Mouse (Mus musculus): ENCODE results near the gene Pspn. TPM values are rescaled to one million over a fixed set of nuclear protein-coding genes. Genes with fewer than 3 reads are reported as not detected.

Pspn gene
- total RNA-seq (2014; fragmentation: Nextera tagmentation) (not detected in 2 replicates), total RNA-seq (2017) (not detected in 2 replicates), polyA plus RNA-seq (2012) (not detected in 2 replicates)

GRCm38 (mm10) chr17:56999968-57000609, at the start of gene Pspn:
TSS of gene Pspn (minus strand) at chr17:57000018.
- Histone ChIP-seq H3K9me3 (replicated peaks) (peaks cover 3% of the 10 kb centered on the region; the same call in 1 of the 2 replicates), H3K36me3 (replicated peaks) (peaks cover 85% of the 10 kb centered on the region), H3K27me3 (ENCODE audit: insufficient read depth, low read length) (no peaks in the 10 kb centered on the region), H3K4me3 (ENCODE audit: low read depth, low read length) (0 out of 2 replicates have a peak within 1 kb of the TSS, but pooled peaks have one; percentile 8), H3K4me1 (ENCODE audit: insufficient read depth, low read depth, low read length) (peaks cover 64% of the 10 kb centered on the region)
- DNase-seq (ENCODE audit: low spot score) (no peak), ATAC-seq (ENCODE audit: extremely low read depth, insufficient number of reproducible peaks, low FRiP score, poor library complexity, severe bottlenecking) (no peak)
- TF ChIP-seq TAL1 (conservative IDR thresholded peaks at IDR 0.05; ENCODE audit: low read depth, low read length): no peak
- no peak for TF ChIP-seq CTCF (IDR thresholded peaks at IDR 0.05; ENCODE audit: low read depth, low read length)
- TF ChIP-seq POLR2AphosphoS5 (IDR thresholded peaks at IDR 0.05; ENCODE audit: insufficient replicate concordance, low read depth, low read length): no peak
- no peak for TF ChIP-seq GATA1 (IDR thresholded peaks at IDR 0.05; ENCODE audit: borderline replicate concordance, low read length)
- TF ChIP-seq GATA2 (IDR thresholded peaks at IDR 0.05; ENCODE audit: borderline replicate concordance, low read depth, low read length): no peak

- Histone ChIP-seq H3K27me3 (ENCODE audit: insufficient read depth, low read length) (peaks cover 23% of the 10 kb centered on the region), H3K4me1 (ENCODE audit: insufficient read depth, low read depth, low read length) (peaks cover 4% of the 10 kb centered on the region; the same call in 1 of the 2 replicates), H3K9me3 (replicated peaks) (no peaks in the 10 kb centered on the region), H3K4me3 (ENCODE audit: low read depth, low read length) (no peak overlapping the region), H3K36me3 (replicated peaks) (peaks cover 14% of the 10 kb centered on the region)
- DNase-seq (ENCODE audit: low spot score) (no peak), ATAC-seq (ENCODE audit: extremely low read depth, insufficient number of reproducible peaks, low FRiP score, poor library complexity, severe bottlenecking) (no peak)
- no peak for TF ChIP-seq TAL1 (conservative IDR thresholded peaks at IDR 0.05; ENCODE audit: low read depth, low read length)
- TF ChIP-seq POLR2AphosphoS5 (IDR thresholded peaks at IDR 0.05; ENCODE audit: insufficient replicate concordance, low read depth, low read length): no peak
- TF ChIP-seq GATA1 (IDR thresholded peaks at IDR 0.05; ENCODE audit: borderline replicate concordance, low read length): no peak
- no peak for TF ChIP-seq GATA2 (IDR thresholded peaks at IDR 0.05; ENCODE audit: borderline replicate concordance, low read depth, low read length)
- TF ChIP-seq CTCF (IDR thresholded peaks at IDR 0.05; ENCODE audit: low read depth, low read length): no peak
These were observed 49.0 kb upstream of the Pspn start for GRCm38 (mm10) chr17:57048816-57049215.

- TF ChIP-seq GATA2 (IDR thresholded peaks at IDR 0.05; ENCODE audit: borderline replicate concordance, low read depth, low read length) (no peak), CTCF (IDR thresholded peaks at IDR 0.05; ENCODE audit: low read depth, low read length) (no peak), POLR2AphosphoS5 (IDR thresholded peaks at IDR 0.05; ENCODE audit: insufficient replicate concordance, low read depth, low read length) (no peak), TAL1 (conservative IDR thresholded peaks at IDR 0.05; ENCODE audit: low read depth, low read length) (no peak), GATA1 (IDR thresholded peaks at IDR 0.05; ENCODE audit: borderline replicate concordance, low read length) (no peak)
- H3K4me1 ChIP-seq (ENCODE audit: insufficient read depth, low read depth, low read length): peaks cover 4% of the 10 kb centered on the region; the same call in 1 of the 2 replicates
- peak; percentile 54; the same call in 1 of the 2 replicates for ATAC-seq (ENCODE audit: extremely low read depth, insufficient number of reproducible peaks, low FRiP score, poor library complexity, severe bottlenecking)
- no peaks in the 10 kb centered on the region for H3K9me3 ChIP-seq (replicated peaks)
- peaks cover 25% of the 10 kb centered on the region for H3K27me3 ChIP-seq (ENCODE audit: insufficient read depth, low read length)
- peaks cover 2% of the 10 kb centered on the region for H3K36me3 ChIP-seq (replicated peaks)
- DNase-seq (ENCODE audit: low spot score): no peak
- H3K4me3 ChIP-seq (ENCODE audit: low read depth, low read length): no peak overlapping the region
These were observed 47.6 kb upstream of the Pspn start for GRCm38 (mm10) chr17:57047406-57047805.

GRCm38 (mm10) chr17:57041554-57041953, 41.7 kb upstream of the Pspn start, which contains the start of gene Slc25a41:
TSS of gene Slc25a41 (minus strand) at chr17:57041654.
- Histone ChIP-seq H3K36me3 (replicated peaks) (no peaks in the 10 kb centered on the region), H3K4me3 (ENCODE audit: low read depth, low read length) (no peak within 1 kb of the TSS), H3K4me1 (ENCODE audit: insufficient read depth, low read depth, low read length) (peaks cover 12% of the 10 kb centered on the region), H3K9me3 (replicated peaks) (0 out of 2 replicates have a peak, but pooled peaks cover 2% of the 10 kb centered on the region), H3K27me3 (ENCODE audit: insufficient read depth, low read length) (peaks cover 62% of the 10 kb centered on the region)
- TF ChIP-seq TAL1 (conservative IDR thresholded peaks at IDR 0.05; ENCODE audit: low read depth, low read length): no peak
- TF ChIP-seq GATA2 (IDR thresholded peaks at IDR 0.05; ENCODE audit: borderline replicate concordance, low read depth, low read length): no peak
- no peak for TF ChIP-seq GATA1 (IDR thresholded peaks at IDR 0.05; ENCODE audit: borderline replicate concordance, low read length)
- TF ChIP-seq CTCF (IDR thresholded peaks at IDR 0.05; ENCODE audit: low read depth, low read length): no peak
- no peak for TF ChIP-seq POLR2AphosphoS5 (IDR thresholded peaks at IDR 0.05; ENCODE audit: insufficient replicate concordance, low read depth, low read length)
- DNase-seq (ENCODE audit: low spot score) (no peak), ATAC-seq (ENCODE audit: extremely low read depth, insufficient number of reproducible peaks, low FRiP score, poor library complexity, severe bottlenecking) (no peak)

- Histone ChIP-seq H3K36me3 (replicated peaks) (no peaks in the 10 kb centered on the region), H3K4me1 (ENCODE audit: insufficient read depth, low read depth, low read length) (peaks cover 12% of the 10 kb centered on the region), H3K9me3 (replicated peaks) (0 out of 2 replicates have a peak, but pooled peaks cover 2% of the 10 kb centered on the region), H3K27me3 (ENCODE audit: insufficient read depth, low read length) (peaks cover 54% of the 10 kb centered on the region), H3K4me3 (ENCODE audit: low read depth, low read length) (no peak overlapping the region)
- TF ChIP-seq TAL1 (conservative IDR thresholded peaks at IDR 0.05; ENCODE audit: low read depth, low read length) (no peak), CTCF (IDR thresholded peaks at IDR 0.05; ENCODE audit: low read depth, low read length) (no peak), GATA1 (IDR thresholded peaks at IDR 0.05; ENCODE audit: borderline replicate concordance, low read length) (no peak), POLR2AphosphoS5 (IDR thresholded peaks at IDR 0.05; ENCODE audit: insufficient replicate concordance, low read depth, low read length) (no peak), GATA2 (IDR thresholded peaks at IDR 0.05; ENCODE audit: borderline replicate concordance, low read depth, low read length) (no peak)
- DNase-seq (ENCODE audit: low spot score): no peak
- no peak for ATAC-seq (ENCODE audit: extremely low read depth, insufficient number of reproducible peaks, low FRiP score, poor library complexity, severe bottlenecking)
These were observed 39.2 kb upstream of the Pspn start for GRCm38 (mm10) chr17:57038978-57039377.

GRCm38 (mm10) chr17:57032854-57033253, 33.0 kb upstream of the Pspn start:
- ATAC-seq (ENCODE audit: extremely low read depth, insufficient number of reproducible peaks, low FRiP score, poor library complexity, severe bottlenecking) (no peak), DNase-seq (ENCODE audit: low spot score) (no peak)
- H3K36me3 ChIP-seq (replicated peaks): peaks cover 22% of the 10 kb centered on the region

More at GRCm38 (mm10) chr17:57032854-57033253, 33.0 kb upstream of the Pspn start:
- peaks cover 37% of the 10 kb centered on the region for H3K4me1 ChIP-seq (ENCODE audit: insufficient read depth, low read depth, low read length)
- no peak for TF ChIP-seq GATA1 (IDR thresholded peaks at IDR 0.05; ENCODE audit: borderline replicate concordance, low read length)
- TF ChIP-seq GATA2 (IDR thresholded peaks at IDR 0.05; ENCODE audit: borderline replicate concordance, low read depth, low read length): no peak
- TF ChIP-seq POLR2AphosphoS5 (IDR thresholded peaks at IDR 0.05; ENCODE audit: insufficient replicate concordance, low read depth, low read length): no peak
- TF ChIP-seq TAL1 (conservative IDR thresholded peaks at IDR 0.05; ENCODE audit: low read depth, low read length): no peak
- TF ChIP-seq CTCF (IDR thresholded peaks at IDR 0.05; ENCODE audit: low read depth, low read length): no peak
- peak overlapping the region; percentile 5; the same call in 1 of the 2 replicates for H3K4me3 ChIP-seq (ENCODE audit: low read depth, low read length)
- H3K9me3 ChIP-seq (replicated peaks): no peaks in the 10 kb centered on the region
- peaks cover 8% of the 10 kb centered on the region for H3K27me3 ChIP-seq (ENCODE audit: insufficient read depth, low read length)

Measured in G1E (cell line).